Mouse (Mus musculus): ENCODE measurements around the gene Fam160a1.

Gene Fam160a1

DNA sequence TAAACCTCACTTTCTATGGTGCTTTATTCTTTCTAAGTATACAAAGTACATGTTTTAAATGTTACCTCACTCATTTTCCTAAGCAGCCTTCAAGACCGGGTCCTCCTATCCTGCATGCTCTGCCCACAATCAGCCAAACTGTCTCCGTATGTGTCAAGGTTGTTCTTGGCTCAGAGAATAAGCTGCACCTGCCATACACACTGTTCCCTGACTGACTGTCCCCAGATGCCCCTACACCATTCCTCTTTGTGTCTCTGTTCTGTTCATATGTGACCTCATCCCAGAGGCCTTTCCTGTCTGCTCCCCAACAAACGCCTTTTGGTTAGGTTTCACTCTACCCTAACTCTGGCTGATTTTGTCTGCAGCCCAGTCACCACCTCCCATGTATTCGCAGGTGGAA is 10.2 kb upstream of the Fam160a1 start:
- DNase-seq (ENCODE audit: low read depth, low spot score): no peak

DNA sequence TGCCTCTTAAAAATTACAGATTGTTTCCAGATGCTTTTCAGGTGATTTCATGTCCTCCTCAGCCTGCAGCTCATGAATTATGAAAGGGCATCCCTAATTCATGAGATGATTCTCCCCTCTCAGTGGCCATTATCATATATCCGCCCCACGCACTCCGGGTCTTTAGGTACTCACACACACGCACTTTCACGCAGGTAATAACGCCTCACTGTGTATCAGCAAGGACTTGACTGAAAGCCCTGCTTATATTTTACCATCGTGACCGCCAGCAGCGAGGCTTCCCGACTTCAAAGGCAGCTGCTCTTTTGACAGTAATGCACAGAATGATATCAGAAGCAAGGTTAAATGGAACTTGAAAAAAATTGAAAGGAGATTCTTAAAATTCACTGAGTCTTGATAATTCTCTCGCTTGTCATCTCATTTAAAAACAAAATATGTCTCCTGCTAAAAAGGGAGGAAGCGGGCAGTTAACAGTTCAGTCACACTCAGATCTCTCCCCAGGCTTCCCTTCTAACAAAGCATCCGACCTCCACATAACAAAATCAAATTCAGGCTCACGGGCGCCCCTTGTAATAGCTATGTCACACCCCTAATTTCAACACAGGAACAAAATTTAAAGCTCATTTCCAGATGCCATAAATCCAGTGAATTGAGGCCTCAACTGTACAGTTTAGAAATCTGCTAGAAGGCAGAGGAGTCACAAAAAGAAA is 3.9 kb upstream of the Fam160a1 start:
- DNase-seq (ENCODE audit: low read depth, low spot score): no peak

DNA sequence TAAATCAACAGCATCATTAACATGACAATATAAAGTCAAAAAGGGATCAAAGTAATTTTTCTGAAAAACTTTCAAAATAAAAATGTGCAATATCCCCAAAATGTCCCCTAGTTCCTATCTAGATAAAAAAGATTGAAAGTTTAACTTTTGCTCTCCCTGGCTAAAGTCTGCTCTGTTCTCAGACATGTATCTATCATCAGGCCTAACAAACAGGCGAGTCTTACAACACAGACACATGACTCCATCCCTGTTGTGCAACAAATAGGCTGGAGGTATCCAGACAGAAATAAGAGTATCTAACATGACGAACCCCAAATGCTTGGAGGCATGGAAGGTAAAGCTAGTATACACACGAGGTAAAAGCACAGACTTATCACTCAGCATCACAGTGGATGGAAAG is 2.2 kb upstream of the Fam160a1 start:
- DNase-seq (ENCODE audit: low read depth, low spot score): no peak

DNA sequence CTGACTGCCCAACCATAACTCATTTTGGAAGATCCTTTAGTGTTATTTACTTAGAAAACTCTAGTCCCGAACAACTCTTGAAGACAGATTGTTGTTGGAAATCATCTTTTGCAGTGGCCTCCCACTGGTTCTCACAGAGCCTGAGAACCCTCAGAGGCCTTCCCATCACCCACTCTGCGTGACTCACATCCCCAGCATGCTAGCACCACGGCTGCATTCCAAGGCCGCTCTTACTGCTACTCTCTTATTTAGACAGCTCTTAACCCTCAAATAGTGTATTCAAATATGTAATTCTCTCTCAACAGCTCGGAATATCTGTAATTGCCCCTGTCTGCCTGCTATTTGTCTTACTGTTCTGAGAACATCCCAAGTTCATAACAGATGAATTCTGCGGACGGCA is 2.9 kb downstream of the Fam160a1 start:
- DNase-seq (ENCODE audit: low read depth, low spot score): no peak

DNA sequence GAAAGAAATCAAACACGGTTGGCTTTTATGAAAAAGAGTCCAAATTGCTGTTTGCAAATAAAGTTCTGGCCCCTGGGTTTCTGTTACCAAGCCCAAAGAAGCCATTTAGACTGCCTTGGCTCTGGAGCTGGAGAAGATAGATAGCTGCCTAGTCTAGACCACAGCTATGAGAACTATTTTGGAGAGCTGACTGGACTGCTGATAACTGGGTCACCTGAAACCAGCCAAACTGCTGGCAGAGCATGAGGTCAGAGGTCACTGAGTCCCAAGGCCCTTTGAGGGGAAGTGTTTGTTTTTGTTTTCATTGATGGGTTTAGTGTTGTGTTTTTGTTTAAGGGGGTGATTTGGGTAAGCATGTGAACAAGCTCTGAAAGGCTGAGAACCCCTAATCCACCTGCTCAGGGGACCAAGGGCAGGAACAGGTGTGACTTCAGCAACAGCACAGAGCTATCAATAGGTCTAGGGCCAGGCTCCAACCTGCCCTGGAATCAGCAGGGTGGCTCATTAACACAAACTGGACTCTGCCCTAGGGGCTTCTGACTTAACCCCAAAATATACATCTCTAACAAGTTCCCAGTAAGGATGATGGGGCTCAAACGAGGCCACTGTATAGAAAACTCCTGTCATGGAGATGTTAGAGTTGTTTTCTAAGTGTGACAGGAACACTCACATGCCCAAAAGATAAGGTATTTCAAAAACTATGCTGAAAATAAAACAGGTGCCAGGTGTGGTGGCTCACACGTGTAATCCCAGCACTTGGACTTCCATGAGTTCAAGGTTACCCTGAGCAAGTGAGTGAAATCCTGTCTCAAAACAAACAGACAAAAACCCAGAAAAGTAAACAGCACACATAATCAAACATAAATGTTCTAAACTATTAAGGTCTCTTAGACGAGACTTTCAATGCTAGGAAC is 3.7 kb downstream of the Fam160a1 start:
- no peak for DNase-seq (ENCODE audit: low read depth, low spot score)

DNA sequence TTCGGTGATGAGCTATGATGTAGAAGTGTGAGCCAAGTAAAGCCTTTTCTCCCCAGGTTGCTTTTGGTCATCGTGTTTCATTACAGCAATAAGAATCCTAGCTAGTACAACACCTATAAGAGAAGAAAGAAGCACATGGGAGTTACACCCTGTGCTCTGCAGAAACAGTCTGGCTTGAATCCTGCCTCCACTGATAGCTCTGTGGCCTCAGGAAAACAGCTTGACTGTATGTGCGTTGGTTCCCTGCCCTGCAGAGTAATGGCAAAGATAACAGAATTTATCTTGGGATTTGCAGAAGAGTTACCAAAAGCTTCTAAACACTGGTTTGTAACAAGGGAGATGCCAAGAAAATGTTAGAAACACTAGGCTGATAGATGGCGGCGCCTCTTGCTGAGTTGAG is 5.1 kb downstream of the Fam160a1 start:
- no peak for DNase-seq (ENCODE audit: low read depth, low spot score)

DNA sequence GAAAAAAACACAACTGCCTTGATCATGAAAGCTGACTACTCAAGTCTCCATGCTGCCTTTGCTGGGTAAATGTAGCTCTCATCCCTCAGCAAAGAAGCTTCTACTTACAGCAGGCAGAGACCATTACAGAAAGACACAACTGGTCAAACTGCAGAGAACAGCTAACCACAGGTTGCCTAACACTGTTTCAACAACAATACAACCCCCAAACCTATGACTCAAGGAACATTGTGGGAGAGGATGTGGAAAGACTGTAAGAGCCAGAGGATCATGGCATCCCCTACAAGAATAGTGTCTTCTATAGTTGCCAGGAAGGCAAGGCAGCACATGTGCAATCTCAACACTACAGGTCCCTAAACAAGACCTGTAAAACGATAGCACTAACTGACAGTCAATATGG is 23.9 kb downstream of the Fam160a1 start:
- DNase-seq (ENCODE audit: low read depth, low spot score): no peak

DNA sequence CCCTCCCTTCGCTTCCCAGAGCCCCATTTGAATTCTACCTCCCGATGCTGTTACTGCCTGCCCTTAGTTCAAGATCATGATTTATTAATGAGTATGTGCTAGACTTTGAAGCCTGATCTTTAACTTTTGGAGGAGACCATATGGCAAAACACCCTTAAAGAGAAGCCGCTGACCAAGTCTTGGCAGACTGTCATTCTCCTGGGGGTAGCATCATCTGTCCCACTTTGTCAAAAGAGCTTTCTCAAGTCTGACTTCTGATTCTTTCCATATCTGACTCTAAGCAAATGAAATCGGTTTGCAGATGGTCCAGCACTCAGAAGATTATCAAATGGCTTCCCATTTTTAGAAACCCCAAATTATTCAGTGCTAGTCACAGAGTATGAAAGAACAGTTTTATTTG is 27.3 kb downstream of the Fam160a1 start:
- no peak for DNase-seq (ENCODE audit: low read depth, low spot score)

DNA sequence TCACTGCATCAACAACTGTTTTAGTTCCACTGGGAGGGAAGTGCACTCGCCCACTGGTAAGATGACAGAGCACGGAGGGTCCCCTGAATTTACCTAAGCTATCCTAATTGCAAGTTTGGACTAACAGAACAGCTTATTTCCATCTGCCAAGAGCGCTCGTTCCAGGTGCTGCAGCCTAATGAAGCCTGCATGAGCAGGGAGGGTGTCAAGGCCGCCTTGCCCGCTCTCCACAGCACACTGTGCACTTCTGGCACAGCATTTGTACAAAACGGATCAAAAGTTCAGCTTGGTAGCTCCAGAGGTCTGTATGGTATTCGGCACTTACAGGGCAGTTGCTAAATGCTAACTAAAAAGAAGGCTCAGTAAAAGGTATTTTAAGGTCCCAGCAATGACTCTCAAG is 30.6 kb downstream of the Fam160a1 start:
- DNase-seq (ENCODE audit: low read depth, low spot score): no peak

DNA sequence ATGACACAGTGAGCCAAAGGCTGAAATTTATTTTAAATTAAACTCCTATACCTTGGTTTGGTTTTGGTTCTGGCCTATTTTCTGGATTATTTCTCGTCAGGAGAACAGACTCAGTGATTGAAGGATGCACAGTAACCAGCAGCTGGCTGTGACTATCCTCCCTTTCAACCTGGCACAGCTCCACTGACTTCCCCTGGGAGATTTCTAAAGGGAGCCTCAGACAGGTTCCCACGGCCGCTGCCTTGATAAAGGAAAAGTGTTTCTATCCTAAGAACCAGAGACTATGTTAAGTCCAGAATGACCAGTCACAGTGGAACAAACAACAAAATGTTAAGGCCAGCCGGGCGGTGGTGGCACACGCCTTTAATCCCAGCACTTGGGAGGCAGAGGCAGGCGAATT is 36.2 kb downstream of the Fam160a1 start:
- DNase-seq (ENCODE audit: low read depth, low spot score): no peak

DNA sequence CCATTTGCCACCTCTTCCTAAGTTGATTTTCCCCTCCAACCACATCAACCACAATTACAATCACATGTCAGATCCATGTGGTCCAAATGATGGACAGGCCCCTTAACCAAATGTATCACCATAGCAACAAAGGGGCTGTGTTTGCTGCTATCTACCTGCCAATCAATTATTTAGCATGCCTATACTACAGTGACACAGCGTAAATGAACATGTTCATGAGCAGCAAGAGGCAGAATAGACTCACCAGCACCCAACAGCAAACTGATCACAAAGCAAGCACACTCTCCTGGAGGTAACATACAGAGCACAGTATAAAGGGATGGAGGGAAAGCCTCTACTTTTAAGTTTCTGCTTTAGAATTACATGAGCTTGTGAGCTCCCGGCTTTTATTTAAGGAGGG is 36.8 kb downstream of the Fam160a1 start:
- DNase-seq (ENCODE audit: low read depth, low spot score): no peak

DNA sequence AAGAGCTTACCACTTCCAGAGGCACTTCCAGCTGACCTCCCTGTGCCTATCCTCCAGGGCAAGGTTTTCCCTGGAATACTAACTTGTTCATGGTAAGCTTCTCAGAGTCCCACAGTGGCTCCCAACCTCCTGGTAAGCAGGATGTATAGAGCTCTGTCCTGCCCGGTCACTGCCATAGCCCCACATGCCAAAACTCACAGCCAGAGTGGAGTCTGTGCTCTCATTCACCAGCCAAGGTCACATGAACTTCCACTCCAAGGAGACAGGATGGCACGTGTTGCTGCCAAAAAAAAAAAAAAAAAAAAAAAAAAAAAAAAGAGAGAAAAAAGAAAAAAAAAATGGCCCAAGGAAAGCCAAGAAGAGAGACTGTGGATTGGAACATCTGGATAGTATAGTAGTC is 39.2 kb downstream of the Fam160a1 start:
- DNase-seq (ENCODE audit: low read depth, low spot score): no peak

DNA sequence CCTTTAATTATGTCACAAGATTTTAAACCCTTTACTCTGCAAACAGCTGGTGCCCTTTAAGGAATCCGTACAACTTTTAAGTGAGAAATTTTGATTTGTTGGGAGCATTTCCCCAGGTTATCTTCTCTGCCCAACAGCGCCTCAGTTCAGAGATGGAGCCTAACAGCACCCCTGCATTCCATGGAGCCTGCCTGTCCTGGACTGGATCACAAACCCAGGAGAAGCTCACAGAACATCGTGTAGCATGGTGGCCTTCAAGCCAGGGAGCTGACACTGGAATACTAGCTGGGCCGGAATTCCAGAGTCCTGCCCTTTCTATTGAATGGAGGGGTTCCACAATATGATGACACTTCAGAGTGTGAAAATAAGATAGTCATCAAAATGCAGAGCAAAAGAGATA is 39.7 kb downstream of the Fam160a1 start:
- no peak for DNase-seq (ENCODE audit: low read depth, low spot score)

DNA sequence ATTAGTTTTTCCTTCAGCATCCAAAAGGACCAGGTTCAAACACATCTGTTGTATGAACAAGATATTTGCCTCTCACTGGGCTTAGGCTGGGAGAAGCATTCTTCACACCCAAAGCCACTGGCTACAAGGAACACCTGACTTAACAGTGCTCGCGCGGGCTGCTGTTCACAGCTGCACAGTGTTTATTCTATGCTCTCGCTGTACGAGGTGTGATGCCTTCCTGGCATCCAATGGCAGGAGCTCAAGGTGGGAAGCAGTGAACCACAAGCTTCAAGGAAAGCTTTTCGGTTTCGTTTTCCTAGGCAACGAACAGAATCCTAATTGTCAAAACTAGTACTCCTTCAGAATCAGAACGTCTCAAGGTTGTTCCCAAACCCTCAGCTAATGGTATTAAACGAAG is 40.4 kb downstream of the Fam160a1 start:
- no peak for DNase-seq (ENCODE audit: low read depth, low spot score)

DNA sequence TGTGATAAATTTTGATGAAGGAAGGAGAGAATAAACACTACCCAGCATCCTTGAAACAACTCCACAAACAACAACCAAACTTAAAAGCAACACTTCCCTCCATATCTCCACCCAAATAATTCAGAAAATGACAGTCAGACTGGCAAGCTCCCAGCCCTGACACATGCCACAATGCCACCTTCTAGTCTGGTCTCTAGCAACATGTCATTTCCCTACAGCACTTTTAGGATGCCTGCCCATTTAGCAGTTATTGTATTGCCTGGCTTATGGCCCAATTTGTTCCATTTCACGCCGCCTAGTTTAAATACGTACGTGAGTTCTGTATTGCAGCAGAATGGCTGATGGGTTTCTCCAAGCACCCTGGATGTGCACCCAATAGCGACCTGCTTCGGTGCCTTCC is 41.0 kb downstream of the Fam160a1 start:
- DNase-seq (ENCODE audit: low read depth, low spot score): no peak

DNA sequence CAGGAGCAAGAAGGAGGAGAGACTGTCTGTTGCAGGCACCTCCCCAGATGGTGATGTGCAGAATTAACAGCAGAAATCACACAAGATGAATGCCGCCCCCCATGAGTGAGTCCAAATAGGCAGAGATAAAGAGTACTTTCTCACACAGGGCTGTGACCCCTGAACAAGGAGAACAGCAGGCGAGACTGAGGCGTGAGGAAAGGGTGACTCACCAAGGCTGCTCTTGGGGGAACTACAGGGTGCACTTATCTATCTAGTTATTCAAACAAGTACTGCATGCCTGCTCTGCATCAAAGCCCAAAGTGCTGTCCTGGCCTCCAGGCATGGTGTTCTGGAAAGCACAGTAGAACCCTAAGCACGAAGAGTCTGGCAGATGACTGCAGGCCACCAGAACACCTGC is 43.2 kb downstream of the Fam160a1 start:
- no peak for DNase-seq (ENCODE audit: low read depth, low spot score)

DNA sequence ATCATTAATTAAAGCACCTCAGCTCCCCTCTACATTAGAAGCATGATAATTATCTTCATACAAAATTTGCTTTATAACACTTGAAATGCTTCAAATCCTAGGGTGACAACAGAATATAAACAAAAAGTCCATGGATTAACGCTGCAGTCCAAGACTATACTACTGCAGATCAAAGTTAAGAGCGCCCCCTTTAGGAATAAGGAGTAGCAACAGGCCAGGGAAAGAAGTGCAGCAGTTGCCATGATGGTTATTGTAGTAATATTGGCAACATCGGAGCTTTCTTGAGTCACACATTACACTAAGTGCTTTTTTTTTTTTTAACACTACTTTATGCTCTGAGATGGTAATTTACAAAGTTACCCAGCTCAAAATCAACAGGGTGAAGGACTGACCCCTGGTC is 43.7 kb downstream of the Fam160a1 start:
- peak; percentile 6 for DNase-seq (ENCODE audit: low read depth, low spot score)

DNA sequence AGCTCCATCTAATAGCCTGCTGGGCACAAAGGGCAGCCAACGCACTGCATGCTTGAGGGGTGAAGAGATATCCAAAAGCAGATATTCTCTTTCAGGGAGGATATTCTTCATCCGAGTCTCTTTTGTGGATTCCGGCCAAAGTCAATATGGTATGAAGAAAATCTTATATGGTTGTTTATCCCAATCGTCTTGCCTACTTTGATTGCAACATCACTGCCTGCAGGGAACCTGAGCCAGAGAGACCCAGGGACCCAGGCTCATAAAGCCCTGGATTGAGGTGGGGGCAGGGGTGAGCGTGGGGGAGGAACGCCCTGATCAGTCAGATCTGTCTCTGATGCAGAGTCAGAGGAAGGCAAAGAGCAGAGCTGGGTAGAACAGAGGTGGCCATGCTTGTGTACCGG is 52.2 kb downstream of the Fam160a1 start:
- DNase-seq (ENCODE audit: low read depth, low spot score): no peak

DNA sequence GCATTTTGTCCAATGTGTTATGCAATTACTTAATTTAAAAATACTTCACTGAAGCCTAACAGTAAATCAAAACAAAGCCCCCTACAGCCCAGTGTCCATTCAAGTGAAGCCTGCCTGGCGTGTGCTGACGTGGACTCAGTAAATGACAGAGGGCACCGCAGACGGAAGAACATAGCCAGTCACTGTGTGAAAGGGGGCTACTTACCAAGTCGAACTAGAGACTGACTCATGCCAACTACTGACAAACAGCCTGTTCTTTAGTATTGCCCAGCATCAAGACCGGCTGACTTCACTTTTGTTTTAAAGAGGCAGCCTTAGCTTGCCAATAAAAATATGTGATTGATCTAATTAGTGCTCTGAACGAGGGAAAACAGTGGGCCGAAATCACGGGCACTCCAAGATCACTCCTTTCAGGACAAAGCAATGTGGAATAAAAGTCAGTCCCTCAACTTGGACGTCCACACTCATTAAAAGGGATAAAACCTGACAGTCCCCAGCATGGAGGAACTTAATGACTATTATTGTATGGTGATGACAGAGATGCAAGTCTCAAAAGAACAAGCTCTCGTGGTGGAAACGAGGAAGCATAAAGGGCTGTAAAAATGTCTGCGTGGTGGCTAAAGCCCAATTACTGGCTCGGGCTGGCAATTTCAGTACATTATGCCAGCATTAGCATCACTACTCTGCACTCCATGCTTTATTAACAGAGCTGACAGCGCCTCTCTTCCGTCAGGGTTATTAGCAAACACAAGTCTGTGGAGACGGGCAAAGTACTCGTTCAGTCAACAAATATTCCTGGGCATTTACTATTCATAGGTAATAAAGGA is 52.9 kb downstream of the Fam160a1 start:
- DNase-seq (ENCODE audit: low read depth, low spot score): no peak

DNA sequence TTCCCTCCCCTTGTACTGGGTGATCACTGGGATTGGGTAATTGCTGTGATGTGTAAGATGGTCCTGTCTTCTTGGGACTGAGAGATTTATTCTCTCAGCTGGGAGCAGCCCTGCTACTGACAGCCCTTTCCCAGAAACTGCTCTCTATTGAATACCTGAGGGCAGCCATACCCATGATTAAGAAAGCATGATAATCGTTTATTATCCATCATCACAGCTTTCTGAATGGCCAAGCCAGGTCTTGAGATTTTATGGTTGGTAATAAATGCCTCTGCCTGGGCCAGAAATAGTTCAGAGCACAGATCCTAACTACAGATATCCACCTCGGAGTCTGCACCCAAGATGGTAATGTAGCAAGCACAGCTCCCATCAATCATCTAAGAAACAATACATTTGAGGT is 59.1 kb downstream of the Fam160a1 start:
- DNase-seq (ENCODE audit: low read depth, low spot score): no peak

DNA sequence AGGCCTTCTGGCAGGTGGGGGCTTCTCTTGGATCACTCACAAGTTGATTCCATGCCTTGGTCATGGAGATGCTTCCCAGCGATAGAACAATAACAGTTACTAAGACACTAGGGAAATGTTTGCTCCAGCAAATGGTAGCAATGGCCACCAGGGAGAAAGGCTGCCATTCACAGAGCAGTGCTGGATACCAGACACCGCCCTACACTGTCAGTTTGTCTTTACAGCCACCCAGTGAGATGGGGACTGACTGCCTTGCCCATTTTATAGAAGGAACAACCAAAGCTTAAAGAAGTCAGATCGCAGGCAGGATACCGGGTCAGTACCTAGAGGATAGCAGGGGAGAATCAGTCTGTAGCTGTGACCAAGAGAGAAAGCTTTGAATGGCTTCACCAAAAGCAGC is 59.7 kb downstream of the Fam160a1 start:
- DNase-seq (ENCODE audit: low read depth, low spot score): no peak

DNA sequence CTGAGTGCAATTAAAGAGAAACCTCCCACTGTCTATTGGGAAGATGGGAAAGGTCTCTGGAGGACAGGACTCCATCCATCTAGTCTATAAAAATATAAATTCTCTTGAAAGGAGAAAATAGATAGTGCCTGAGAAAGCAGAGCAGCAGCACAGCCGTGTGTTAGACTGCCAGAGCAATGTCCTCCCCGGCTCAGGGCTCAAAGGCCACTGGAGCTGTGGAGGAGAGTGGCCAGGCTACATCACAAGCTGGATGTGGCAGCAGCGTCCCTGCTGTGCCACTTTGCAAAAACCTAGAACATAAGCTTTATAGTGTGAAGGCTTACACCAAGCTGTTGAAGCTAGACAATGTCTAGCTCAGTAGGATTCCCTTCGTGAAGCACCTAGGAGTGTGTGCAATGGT is 67.7 kb downstream of the Fam160a1 start:
- no peak for DNase-seq (ENCODE audit: low read depth, low spot score)
